Mouse (Mus musculus): Measurements from ENCODE around the gene Pou6f1.
"Not testable (repeated sequence)": the region's sequence is repeated elsewhere in the genome, so short reads cannot be mapped to it uniquely, and the experiment has no call there.

- TF ChIP-seq CTCF (IDR thresholded peaks at IDR 0.05; ENCODE audit: low read depth, low read length); POLR2A (IDR thresholded peaks at IDR 0.05; ENCODE audit: extremely low read depth, insufficient read depth, low read length): not testable (repeated sequence)
Measured at GRCm38 (mm10) chr15:100621671-100622070, 21.9 kb upstream of the Pou6f1 start.
